Mouse (Mus musculus) C2C12 (cell line): ENCODE data around the gene Mterf2. TPM values are rescaled to one million over a fixed set of nuclear protein-coding genes. Genes with fewer than 3 reads are reported as not detected.

Source experiments
- H3K27me3 ChIP-seq: one replicate; pipeline ENCODE4 v1.6.1; 2011; ENCODE audit not compliant: control insufficient read depth, insufficient read depth, insufficient read length
- H3K36me3 ChIP-seq: one replicate; pipeline ENCODE4 v1.6.1; 2011; ENCODE audit not compliant: control insufficient read depth, insufficient read depth
- H3K4me3 ChIP-seq: one replicate; pipeline ENCODE4 v1.5.1; 2011; ENCODE audit warnings: mild to moderate bottlenecking, control low read depth; ENCODE audit not compliant: poor library complexity, insufficient read depth, severe bottlenecking
- H3K79me2 ChIP-seq: one replicate; pipeline ENCODE4 v1.6.1; 2011; ENCODE audit not compliant: control insufficient read depth, insufficient read depth
- H3K79me3 ChIP-seq: one replicate; pipeline ENCODE4 v1.6.1; 2011; ENCODE audit warnings: low read depth, control low read depth
- H3ac ChIP-seq: one replicate; pipeline ENCODE3; 2011; ENCODE audit warnings: low read depth; ENCODE audit not compliant: control insufficient read depth, insufficient read length
- CEBPB ChIP-seq: IDR thresholded peaks from one replicate; pipeline ENCODE4 v1.6.1; 2011; ENCODE audit warnings: low read depth, mild to moderate bottlenecking, control low read depth, moderate library complexity
- CTCF ChIP-seq: IDR thresholded peaks from one replicate; pipeline ENCODE4 v1.5.1; 2011; ENCODE audit not compliant: control insufficient read depth, insufficient read depth, insufficient read length
- FOSL1 ChIP-seq: IDR thresholded peaks from one replicate; pipeline ENCODE4 v1.8.0; 2011; ENCODE audit warnings: mild to moderate bottlenecking, low read length; ENCODE audit not compliant: poor library complexity, insufficient read depth, severe bottlenecking
- MAX ChIP-seq: IDR thresholded peaks from one replicate; pipeline ENCODE4 v1.6.1; 2011; ENCODE audit warnings: mild to moderate bottlenecking, control low read depth
- MYOD1 ChIP-seq: IDR thresholded peaks from one replicate; pipeline ENCODE4 v1.6.1; 2011; ENCODE audit warnings: low read depth; ENCODE audit not compliant: control insufficient read depth, insufficient read length
- MYOG ChIP-seq: IDR thresholded peaks from one replicate; pipeline ENCODE4 v1.6.1; 2011; ENCODE audit not compliant: control insufficient read depth, insufficient read length; ENCODE audit errors: extremely low read depth
- USF1 ChIP-seq: IDR thresholded peaks from one replicate; pipeline ENCODE4 v1.6.1; 2011; ENCODE audit warnings: low read depth, mild to moderate bottlenecking, control low read depth, moderate library complexity
- polyA plus RNA-seq: library from polyadenylated mRNA; unstranded; fragments of >200 nt; fragmentation: generic; extraction: Trizol; gene quantifications from one replicate; pipeline ENCODE4 v1.2.1, GENCODE M21; 2012; ENCODE audit warnings: missing spikeins

Gene Mterf2
- polyA plus RNA-seq, 1 experiment, result 2.8 TPM

GRCm38 (mm10) chr10:85136573-85136972, 8.7 kb upstream of the Mterf2 start:
- H3K27me3 ChIP-seq, result no peaks in the 10 kb centered on the region
- H3K79me2 ChIP-seq, result no peaks in the 10 kb centered on the region
- no peak overlapping the region for H3ac ChIP-seq
- TF ChIP-seq FOSL1 (no peak), MYOG (no peak), MYOD1 (no peak), CTCF (no peak), USF1 (no peak), CEBPB (no peak), MAX (no peak)
- H3K79me3 ChIP-seq, result no peaks in the 10 kb centered on the region
- no peak overlapping the region for H3K4me3 ChIP-seq
- H3K36me3 ChIP-seq, result no peaks in the 10 kb centered on the region

GRCm38 (mm10) chr10:85128453-85128852, 626 bp upstream of the Mterf2 start:
- H3K27me3 ChIP-seq, result no peaks in the 10 kb centered on the region
- no peak overlapping the region for H3K4me3 ChIP-seq
- H3K79me3 ChIP-seq, result no peaks in the 10 kb centered on the region
- H3K36me3 ChIP-seq, result peaks cover 6% of the 10 kb centered on the region
- H3K79me2 ChIP-seq, result peaks cover 8% of the 10 kb centered on the region
- no peak overlapping the region for H3ac ChIP-seq
- no peak for TF ChIP-seq MYOD1
- no peak for TF ChIP-seq MYOG
- no peak for TF ChIP-seq USF1
- TF ChIP-seq FOSL1, result no peak
- no peak for TF ChIP-seq CTCF
- no peak for TF ChIP-seq MAX
- TF ChIP-seq CEBPB, result no peak

DNA sequence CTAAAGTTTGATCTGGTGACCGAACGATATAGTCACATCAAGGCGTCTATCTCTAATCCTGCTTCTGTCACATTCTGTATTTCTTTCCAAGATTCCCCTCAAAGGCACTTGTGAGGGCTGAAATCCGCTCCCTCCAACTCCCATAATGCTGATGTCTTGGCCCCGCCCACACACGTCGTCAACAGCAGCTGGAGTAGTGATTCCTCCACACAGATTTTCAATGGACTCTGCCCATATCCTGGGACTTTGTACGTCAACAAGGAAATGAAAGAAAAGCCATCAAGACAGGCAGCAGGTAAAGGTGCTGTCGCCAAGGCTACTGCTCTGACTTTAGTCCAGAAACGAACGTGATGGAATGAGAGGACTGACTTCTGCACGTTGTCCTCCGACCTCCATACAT, 2.6 kb downstream of the Mterf2 start:
- Histone ChIP-seq H3ac (no peak overlapping the region), H3K79me2 (peaks cover 8% of the 10 kb centered on the region), H3K79me3 (no peaks in the 10 kb centered on the region), H3K4me3 (no peak overlapping the region), H3K27me3 (no peaks in the 10 kb centered on the region), H3K36me3 (peaks cover 36% of the 10 kb centered on the region)
- TF ChIP-seq FOSL1, result no peak
- TF ChIP-seq USF1, result no peak
- TF ChIP-seq CEBPB, result no peak
- TF ChIP-seq MYOG, result no peak
- no peak for TF ChIP-seq CTCF
- TF ChIP-seq MYOD1, result no peak
- TF ChIP-seq MAX, result no peak

DNA sequence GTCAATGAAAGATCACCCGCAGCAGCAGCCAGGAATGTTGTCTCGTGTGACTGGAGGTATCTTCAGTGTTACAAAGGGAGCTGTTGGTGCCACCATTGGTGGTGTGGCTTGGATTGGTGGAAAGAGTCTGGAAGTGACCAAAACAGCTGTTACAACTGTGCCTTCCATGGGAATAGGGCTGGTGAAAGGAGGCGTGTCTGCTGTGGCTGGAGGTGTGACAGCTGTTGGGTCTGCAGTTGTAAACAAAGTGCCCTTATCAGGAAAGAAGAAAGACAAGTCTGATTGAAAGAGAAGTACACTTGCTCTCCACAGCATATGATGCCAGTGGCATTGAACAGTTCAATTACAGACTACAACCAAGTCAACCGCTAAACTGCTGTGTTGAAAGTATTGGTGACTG, 13.4 kb downstream of the Mterf2 start:
- no peak overlapping the region for H3K4me3 ChIP-seq
- peaks cover 68% of the 10 kb centered on the region for H3K36me3 ChIP-seq
- no peaks in the 10 kb centered on the region for H3K27me3 ChIP-seq
- H3ac ChIP-seq, result no peak overlapping the region
- H3K79me2 ChIP-seq, result peaks cover 32% of the 10 kb centered on the region
- TF ChIP-seq CEBPB, result no peak
- TF ChIP-seq MYOG, result no peak
- TF ChIP-seq CTCF, result no peak
- no peak for TF ChIP-seq USF1
- no peak for TF ChIP-seq FOSL1
- no peak for TF ChIP-seq MAX
- TF ChIP-seq MYOD1, result no peak
- peaks cover 4% of the 10 kb centered on the region for H3K79me3 ChIP-seq

DNA sequence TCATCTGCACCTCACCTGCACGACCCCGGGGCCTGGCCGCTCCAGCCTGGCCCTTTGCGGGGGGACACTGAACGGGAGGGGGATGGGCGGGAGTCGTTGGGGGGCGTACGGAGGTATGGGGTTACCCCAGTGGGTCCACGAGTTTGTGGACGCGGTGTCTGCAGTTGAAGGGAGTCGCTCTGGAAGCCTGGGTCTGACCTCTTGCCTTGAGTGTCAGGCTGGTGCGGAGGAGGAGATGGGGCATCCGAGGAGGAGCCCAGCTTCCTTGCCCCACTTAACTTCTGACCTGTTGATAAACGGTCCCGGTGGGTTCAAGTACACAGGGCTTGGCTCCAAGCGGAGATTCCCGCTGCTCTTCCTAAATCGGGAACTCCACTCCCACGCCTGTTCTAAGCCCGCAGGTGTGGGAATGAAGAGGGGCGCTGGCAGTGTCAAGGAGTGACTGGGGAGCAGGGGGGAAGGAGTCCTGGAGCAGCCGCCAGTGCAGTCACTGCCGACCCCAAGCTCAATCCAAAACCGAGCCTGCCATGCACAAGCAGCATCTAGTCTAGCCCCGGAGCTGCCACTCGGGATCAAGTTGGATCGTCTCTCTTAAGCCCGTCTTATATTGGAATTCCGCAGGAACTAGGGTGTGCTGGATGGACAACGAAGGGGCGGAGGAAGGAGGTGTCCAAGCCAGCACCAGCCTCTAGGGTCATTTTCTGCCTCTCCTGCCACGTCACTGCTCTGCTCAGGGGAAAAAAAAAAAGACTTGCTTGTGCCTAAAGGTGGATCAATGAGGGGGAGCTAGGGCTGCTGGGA, 24.5 kb downstream of the Mterf2 start:
- Histone ChIP-seq H3K79me3 (peaks cover 33% of the 10 kb centered on the region), H3K27me3 (no peaks in the 10 kb centered on the region), H3K36me3 (no peaks in the 10 kb centered on the region), H3K79me2 (peaks cover 57% of the 10 kb centered on the region), H3K4me3 (peak overlapping the region; percentile 84), H3ac (peak overlapping the region; percentile 82)
- TF ChIP-seq USF1 (no peak), CEBPB (no peak), CTCF (no peak), MAX (no peak), MYOG (no peak), FOSL1 (no peak), MYOD1 (no peak)
